Mouse (Mus musculus) olfactory bulb, adult 2 months (tissue): ENCODE results near the gene Cacna1d.

Experiments
- CTCF ChIP-seq: fragments of 200-500 bp; IDR thresholded peaks from 2 replicates; pipeline ENCODE4 v1.5.1; 2012; ENCODE audit warnings: low read depth, mild to moderate bottlenecking, low read length, moderate library complexity; ENCODE audit not compliant: insufficient read depth
- POLR2A ChIP-seq: fragments of 200-500 bp; IDR thresholded peaks from 2 replicates; pipeline ENCODE4 v1.6.1; 2012; ENCODE audit warnings: mild to moderate bottlenecking, low read depth, low read length, moderate library complexity; ENCODE audit not compliant: insufficient read depth

DNA sequence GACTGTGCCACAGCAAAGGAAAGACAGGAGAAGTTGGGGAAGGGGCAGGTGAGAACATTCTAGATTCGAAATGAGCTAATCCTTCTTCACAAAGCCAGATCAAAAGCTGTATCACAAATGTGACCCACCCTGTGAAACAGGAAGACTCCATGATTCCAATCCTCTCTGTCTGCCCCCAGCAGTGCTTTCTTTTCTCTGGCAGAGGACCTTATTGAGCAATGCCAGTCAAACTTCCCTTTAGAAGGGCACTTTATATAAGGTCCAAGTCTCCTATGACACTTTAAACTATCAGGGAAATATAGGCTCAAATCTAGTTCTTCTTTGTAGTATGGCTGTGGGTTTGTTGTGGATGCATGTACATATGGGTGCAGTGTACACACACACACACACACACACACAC lies 290.9 kb downstream of the Cacna1d start:
- TF ChIP-seq CTCF (no peak), POLR2A (no peak)
